Mouse (Mus musculus): ENCODE measurements around the gene Nabp2. TPM values are rescaled to one million over a fixed set of nuclear protein-coding genes. Genes with fewer than 3 reads are reported as not detected.

Nabp2 gene
- polyA plus RNA-seq, 2 experiments from 2014 or later = 63.3 to 77.5 TPM

- no peak for ATAC-seq
Measured at GRCm38 (mm10) chr10:128382482-128382881, 28.8 kb downstream of the Nabp2 start.

- ATAC-seq = no peak
Measured at GRCm38 (mm10) chr10:128380565-128380964, 30.7 kb downstream of the Nabp2 start.

- ATAC-seq = no peak
Measured at GRCm38 (mm10) chr10:128379260-128379659, 32.0 kb downstream of the Nabp2 start.

DNA sequence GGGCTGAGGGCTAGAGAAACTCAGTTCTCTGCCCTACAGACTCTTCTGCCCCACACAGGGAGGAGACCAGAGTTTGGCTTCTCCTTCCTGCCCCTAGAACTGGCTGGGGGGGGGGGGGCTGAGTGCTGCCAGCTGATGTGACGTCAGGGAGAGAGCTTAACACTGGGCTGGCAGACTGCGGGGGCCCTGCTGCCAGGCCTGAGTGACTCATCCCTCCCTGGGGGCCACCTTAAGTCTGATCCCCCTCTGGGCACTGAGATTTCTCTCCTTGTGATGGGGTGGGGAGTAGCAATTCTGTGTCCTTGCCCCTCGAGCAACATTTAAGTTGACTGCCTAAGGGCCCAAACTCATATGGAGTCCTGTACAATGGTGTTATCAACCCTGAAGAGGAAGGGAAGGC lies 32.8 kb downstream of the Nabp2 start:
- ATAC-seq = no peak

- no peak for ATAC-seq
Measured at GRCm38 (mm10) chr10:128377940-128378448, 33.3 kb downstream of the Nabp2 start.

DNA sequence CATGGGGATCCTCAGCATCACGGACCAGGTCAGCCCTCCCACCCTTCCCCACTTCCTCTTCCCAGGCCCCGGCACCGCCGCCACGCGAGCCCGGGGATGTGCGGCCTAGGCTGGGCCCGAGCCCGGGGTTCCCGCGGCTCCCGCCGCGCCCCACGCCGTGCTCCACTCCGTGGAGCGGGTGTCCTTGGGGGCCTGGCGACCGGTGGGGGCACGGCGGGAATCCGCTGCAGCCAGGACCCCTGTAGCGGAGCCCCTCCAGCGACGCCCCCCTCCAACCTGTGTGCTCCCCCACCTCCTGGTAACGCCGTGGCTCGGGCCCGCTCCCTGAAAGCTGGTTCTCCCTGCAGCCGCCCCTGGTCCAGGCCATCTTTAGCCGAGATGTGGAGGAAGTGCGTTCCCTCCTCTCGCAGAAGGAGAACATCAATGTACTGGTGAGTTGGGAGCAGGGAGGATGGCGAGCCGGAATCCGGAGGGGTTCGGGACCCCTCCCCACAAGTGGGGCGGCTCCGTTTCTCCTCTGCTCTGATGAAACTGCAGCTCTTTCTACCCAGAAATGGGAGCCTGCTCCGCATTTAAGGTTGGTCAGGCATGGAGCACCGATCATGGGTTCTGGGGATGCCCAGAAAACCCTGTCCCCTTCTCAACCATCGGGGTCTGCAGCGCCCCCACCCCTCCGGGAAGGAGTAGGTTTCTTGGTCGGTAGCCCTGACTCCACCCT lies 33.9 kb downstream of the Nabp2 start:
- peak; percentile 37 for ATAC-seq

- ATAC-seq = peak; percentile 88
Measured at GRCm38 (mm10) chr10:128376455-128377211, 34.7 kb downstream of the Nabp2 start, which contains the start of gene Ankrd52. Gene Ankrd52 (plus strand): TSS chr10:128377115.

- no peak for ATAC-seq
Measured at GRCm38 (mm10) chr10:128376099-128376454, 35.2 kb downstream of the Nabp2 start.

DNA sequence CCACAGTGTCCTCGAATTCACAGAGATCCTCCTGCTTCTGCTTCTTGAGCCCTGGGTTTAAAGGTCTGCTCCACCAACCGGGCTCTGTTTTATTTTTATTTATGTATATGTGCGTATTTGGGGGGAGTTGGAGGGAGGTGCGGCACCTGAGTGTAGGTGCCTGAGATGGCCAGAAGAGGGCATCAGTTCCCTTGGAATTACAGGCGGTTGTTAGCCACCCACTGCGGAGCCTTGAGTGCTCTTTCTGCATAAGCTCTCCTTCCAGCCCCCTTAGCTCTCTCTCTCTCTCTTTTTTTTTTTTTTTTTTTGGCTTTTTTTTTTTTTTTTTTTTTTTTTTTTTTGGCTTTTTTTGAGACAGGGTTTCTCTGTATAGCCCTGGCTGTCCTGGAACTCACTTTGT lies 36.9 kb downstream of the Nabp2 start:
- no peak for ATAC-seq

DNA sequence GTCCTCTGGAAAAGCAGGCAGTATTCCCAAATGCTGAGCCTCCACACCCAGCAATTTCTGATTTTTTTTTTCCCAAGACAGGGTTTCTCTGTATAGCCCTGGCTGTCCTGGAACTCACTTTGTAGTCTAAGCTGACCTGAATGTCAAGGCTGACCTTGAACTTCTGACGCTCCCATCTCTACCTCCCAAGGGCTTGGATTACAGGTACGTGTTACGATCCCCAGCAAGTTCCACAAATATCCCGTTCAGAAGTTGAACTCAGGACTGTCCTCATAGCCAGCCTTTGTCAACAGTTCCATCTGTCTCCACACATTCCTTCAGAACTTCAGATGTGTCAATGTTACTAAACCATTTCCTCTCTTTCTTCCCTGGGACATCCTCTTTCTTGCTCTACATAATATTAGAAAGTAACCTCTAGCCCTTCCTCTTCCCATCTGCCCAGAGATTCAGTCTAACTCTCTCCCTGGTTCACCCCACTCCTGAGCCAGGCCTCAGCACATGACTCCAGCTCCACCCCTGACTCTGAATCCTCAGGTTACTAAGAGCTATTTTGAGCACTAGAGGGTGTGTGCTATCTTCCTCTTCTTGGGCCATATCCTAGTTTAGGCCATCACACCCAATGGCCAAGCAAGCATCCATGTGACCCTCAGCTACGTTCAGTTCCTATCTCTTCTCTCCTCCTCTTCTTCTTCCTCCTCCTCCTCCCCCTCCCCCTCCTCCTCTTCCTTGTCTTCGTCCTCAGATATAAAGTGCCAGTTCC lies 38.1 kb downstream of the Nabp2 start:
- no peak for ATAC-seq

DNA sequence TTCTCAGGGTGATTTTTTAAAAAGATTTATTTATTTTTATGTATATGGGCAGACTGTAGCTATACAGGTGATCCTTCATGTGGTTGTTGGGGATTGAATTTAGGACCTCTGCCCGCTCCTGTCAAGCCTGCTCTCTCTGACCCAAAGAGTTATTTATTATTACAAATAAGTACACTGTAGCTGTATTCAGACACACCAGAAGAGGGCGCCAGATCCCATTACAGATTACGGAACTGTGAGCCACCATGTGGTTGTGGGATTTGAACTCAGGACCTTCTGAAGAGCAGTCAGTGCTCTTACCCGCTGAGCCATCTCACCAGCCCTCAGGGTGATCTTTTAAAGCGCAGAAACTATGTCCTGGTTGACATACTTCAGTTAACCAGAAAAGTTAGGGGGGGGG lies 39.1 kb downstream of the Nabp2 start:
- ATAC-seq = no peak

DNA sequence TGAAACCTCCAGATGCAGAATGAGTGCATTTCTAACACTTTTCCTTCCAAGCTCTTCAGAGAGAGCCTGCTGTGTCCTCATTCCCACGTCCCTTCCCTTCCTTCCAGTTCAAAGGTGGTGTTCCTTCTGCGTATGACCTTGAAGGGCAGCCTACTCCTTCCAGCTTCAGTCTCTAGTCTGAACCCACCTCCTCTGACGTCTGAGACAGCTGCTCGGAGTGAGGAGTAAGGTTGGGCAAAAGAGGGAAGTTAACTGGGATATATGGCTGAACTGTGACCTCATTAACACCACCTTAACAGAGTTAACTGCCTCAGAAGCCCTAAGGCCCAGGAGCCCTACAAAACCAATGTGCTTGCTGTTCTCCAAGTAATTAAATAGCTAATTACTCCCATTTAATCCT lies 40.7 kb downstream of the Nabp2 start:
- ATAC-seq = no peak

DNA sequence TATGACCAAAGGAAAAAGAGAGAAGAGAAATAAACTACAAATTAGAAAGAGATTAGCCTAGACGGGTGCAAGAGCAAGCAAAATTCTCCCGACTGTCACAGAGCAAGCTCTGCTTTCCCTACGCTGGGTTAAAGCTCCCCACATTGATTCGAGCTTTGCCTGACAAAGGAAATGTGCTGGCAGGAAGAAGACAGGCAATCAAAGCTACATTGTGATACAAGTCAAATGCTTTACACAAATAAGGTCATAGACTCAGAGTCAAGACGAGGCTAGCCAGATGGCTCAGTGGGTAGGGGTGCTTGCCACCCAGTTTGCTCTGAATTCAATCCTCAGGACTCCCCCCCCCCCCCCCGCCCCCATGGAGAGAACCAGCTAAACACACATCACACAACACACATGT lies 41.3 kb downstream of the Nabp2 start:
- ATAC-seq = no peak

GRCm38 (mm10) chr10:128369599-128369998 lies 41.7 kb downstream of the Nabp2 start:
- no peak for ATAC-seq

DNA sequence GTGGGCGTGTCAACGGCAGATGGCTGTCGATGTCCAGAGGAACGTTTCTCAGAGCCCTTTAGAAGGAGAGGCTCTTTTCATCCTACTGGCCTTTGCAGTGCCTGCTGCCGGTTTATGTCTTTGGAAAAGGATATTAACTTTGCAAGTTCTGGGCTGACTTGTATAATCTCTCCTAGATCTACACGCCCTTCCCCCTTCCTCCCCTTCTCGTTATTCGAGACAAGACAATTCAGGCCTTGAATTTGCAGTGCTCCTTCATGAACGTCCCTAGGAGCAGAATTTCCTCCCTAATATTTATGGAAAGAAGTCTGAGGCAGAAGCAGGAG lies 42.1 kb downstream of the Nabp2 start:
- ATAC-seq = peak; percentile 3

GRCm38 (mm10) chr10:128368402-128369217 lies 42.7 kb downstream of the Nabp2 start, which contains the start of gene Coq10a:
Gene Coq10a (minus strand): TSS chr10:128368997.
- ATAC-seq = peak; percentile 85

GRCm38 (mm10) chr10:128367899-128368401 lies 43.3 kb downstream of the Nabp2 start:
- no peak for ATAC-seq

DNA sequence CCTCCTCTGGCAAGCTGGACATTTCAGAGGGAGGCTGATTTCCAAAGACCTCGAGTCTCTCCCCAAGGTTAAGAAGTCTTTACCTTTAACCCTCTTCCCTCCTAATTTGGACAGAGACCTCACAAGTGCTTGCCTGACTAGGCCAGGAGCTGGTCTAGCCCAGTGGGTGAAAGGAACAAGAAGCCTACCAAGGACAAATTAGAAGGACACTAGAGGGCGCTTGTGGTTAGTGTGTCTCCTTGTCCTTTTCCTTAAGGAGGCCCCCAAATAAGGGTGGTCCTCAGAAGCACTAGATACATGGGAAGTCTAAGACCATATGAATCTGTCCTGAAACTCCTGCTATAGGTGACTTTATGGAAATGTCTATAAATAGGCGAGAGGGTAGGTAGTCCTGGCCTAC lies 48.7 kb downstream of the Nabp2 start:
- no peak for ATAC-seq

- ATAC-seq = no peak
Measured at GRCm38 (mm10) chr10:128361836-128362235, 49.5 kb downstream of the Nabp2 start.

- no peak for ATAC-seq
Measured at GRCm38 (mm10) chr10:128359226-128359625, 52.1 kb downstream of the Nabp2 start.

DNA sequence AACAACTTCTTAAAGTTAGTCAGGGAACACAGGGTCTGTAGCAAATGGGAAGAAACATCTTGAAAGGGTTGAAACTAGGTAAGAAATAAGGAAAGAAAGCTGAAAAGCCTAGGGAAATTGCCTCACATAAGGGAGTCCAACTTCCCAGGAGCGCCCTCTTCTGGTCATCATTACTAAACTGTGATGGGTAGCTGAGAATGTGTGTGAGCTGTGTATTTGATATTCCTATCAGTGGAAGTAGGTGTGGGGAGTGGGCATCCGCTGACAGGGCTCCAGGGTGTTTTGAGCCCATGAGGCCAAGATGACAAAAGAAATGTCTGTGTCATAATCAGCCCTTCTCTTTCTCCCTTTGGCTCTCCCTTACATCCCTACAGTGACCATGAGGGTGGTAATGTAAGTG lies 52.5 kb downstream of the Nabp2 start:
- no peak for ATAC-seq
